Mouse (Mus musculus) C2C12 (cell line): ENCODE results near the gene Clp1.

Experiments
- CEBPB ChIP-seq: IDR thresholded peaks from one replicate; pipeline ENCODE4 v1.6.1; 2011; ENCODE audit warnings: low read depth, mild to moderate bottlenecking, control low read depth, moderate library complexity
- CTCF ChIP-seq: IDR thresholded peaks from one replicate; pipeline ENCODE4 v1.5.1; 2011; ENCODE audit not compliant: control insufficient read depth, insufficient read depth, insufficient read length
- MAX ChIP-seq: IDR thresholded peaks from one replicate; pipeline ENCODE4 v1.6.1; 2011; ENCODE audit warnings: mild to moderate bottlenecking, control low read depth
- MYOD1 ChIP-seq: IDR thresholded peaks from one replicate; pipeline ENCODE4 v1.6.1; 2011; ENCODE audit warnings: low read depth; ENCODE audit not compliant: control insufficient read depth, insufficient read length
- USF1 ChIP-seq: IDR thresholded peaks from one replicate; pipeline ENCODE4 v1.6.1; 2011; ENCODE audit warnings: low read depth, mild to moderate bottlenecking, control low read depth, moderate library complexity

DNA sequence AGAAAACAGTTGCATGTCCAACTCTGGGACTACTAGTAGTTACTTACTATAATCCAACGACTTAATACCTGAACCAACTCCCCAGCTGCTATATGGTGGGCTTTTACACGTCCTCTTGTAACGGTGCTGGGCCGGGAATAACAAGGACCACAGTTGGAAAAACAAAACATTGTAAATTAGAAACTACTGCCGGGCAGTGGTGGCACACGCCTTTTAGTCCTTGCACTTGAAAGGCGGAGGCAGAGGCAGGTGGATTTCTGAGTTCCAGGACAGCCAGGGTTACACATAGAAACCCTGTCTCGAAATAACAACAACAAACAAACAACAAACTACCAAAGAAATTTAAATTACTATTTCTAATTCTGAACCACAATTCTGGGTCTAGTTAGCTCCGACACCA lies 434 bp downstream of the Clp1 start:
- TF ChIP-seq CTCF (no peak), MAX (no peak), MYOD1 (no peak), USF1 (no peak), CEBPB (no peak)
